ENCODE assay signal across 8 mouse cellular contexts in genomic region chr9:56418738-56419239, GRCm38 (mm10). TPM values are rescaled to one million over a fixed set of nuclear protein-coding genes. Genes with fewer than 3 reads are reported as not detected.
DNase-seq lines count a peak whose midpoint lies in the region; ATAC-seq and TF ChIP-seq lines count a peak whose summit lies in the region.

No protein-coding gene starts in this region.

- H3K4me1 ChIP-seq in ES-Bruce4 (ENCODE audit: control insufficient read depth, insufficient read depth, low read length), result peaks cover 3% of the 10 kb centered on the region
- H3K4me1 ChIP-seq in forebrain, embryonic 13.5 days, result peaks cover 40% of the 10 kb centered on the region
- H3K4me1 ChIP-seq in lung, embryonic 15.5 days, result peaks cover 43% of the 10 kb centered on the region
- H3K4me1 ChIP-seq in olfactory bulb, adult 2 months (ENCODE audit: control insufficient read depth, insufficient read depth, low read length), result peaks cover 7% of the 10 kb centered on the region

- no peaks in the 10 kb centered on the region for H3K36me3 ChIP-seq in ES-Bruce4 (ENCODE audit: control insufficient read depth, insufficient read depth, low read length, poor library complexity, severe bottlenecking)
- no peaks in the 10 kb centered on the region for H3K36me3 ChIP-seq in forebrain, embryonic 13.5 days (ENCODE audit: poor library complexity, severe bottlenecking)
- no peaks in the 10 kb centered on the region for H3K36me3 ChIP-seq in lung, embryonic 15.5 days

- WGBS in forebrain, embryonic 13.5 days, result 0% methylated on average over 11 of the region's 11 CpGs
- under 1% methylated on average over 11 of the region's 11 CpGs for WGBS in lung, embryonic 15.5 days
- WGBS in olfactory bulb, adult 2 months, result 1% methylated on average over 11 of the region's 11 CpGs

- peak overlapping the region; percentile 80 for H3K4me2 ChIP-seq in forebrain, embryonic 13.5 days
- H3K4me2 ChIP-seq in lung, embryonic 15.5 days, result peak overlapping the region; percentile 65

- H3K9me3 ChIP-seq in ES-Bruce4 (replicated peaks; ENCODE audit: control insufficient read depth, insufficient read depth, low read length, poor library complexity, severe bottlenecking), result no peaks in the 10 kb centered on the region
- no peaks in the 10 kb centered on the region for H3K9me3 ChIP-seq in forebrain, embryonic 13.5 days (replicated peaks)
- no peaks in the 10 kb centered on the region for H3K9me3 ChIP-seq in lung, embryonic 15.5 days

- TF ChIP-seq EP300 in ES-Bruce4 (IDR thresholded peaks at IDR 0.05; ENCODE audit: insufficient read depth, low read depth, low read length), result no peak

- DNase-seq in c-Kit-positive CD71-positive TER-119-negative erythroid progenitor cells, embryonic 14.5 days (ENCODE audit: low read depth), result peak; percentile 70
- peak; percentile 84 for DNase-seq in heart, postnatal 4 days
- DNase-seq in layer of hippocampus, adult 9-10 months (ENCODE audit: low spot score), result peak; percentile 65
- DNase-seq in thymus, postnatal 14 days, result peak; percentile 94

- no peak for TF ChIP-seq POLR2A in ES-Bruce4 (IDR thresholded peaks at IDR 0.05; ENCODE audit: insufficient read depth, low read length)
- peak; percentile 74 for TF ChIP-seq POLR2A in olfactory bulb, adult 2 months (IDR thresholded peaks at IDR 0.05; ENCODE audit: insufficient read depth, low read depth, low read length)

- ATAC-seq in forebrain, embryonic 13.5 days, result peak; percentile 54
- peak; percentile 28 for ATAC-seq in lung, embryonic 15.5 days (ENCODE audit: borderline replicate concordance, extremely low read depth, low FRiP score, low TSS enrichment)

- peak overlapping the region; percentile 72 for H3K4me3 ChIP-seq in ES-Bruce4 (ENCODE audit: low read depth, low read length)
- peak overlapping the region; percentile 73 for H3K4me3 ChIP-seq in forebrain, embryonic 13.5 days
- peak overlapping the region; percentile 91 for H3K4me3 ChIP-seq in lung, embryonic 15.5 days
- peak overlapping the region; percentile 65 for H3K4me3 ChIP-seq in olfactory bulb, adult 2 months (ENCODE audit: insufficient read depth, low read depth, low read length)

- TF ChIP-seq CTCF in ES-Bruce4 (IDR thresholded peaks at IDR 0.05; ENCODE audit: low read depth, low read length), result no peak
- TF ChIP-seq CTCF in olfactory bulb, adult 2 months (IDR thresholded peaks at IDR 0.05; ENCODE audit: insufficient read depth, low read depth, low read length), result no peak

- H3K27ac ChIP-seq in ES-Bruce4 (ENCODE audit: insufficient read depth, low read length), result peak overlapping the region; percentile 30; the same call in 1 of the 2 replicates
- H3K27ac ChIP-seq in forebrain, embryonic 13.5 days, result peak overlapping the region; percentile 94
- peak overlapping the region; percentile 96 for H3K27ac ChIP-seq in lung, embryonic 15.5 days
- H3K27ac ChIP-seq in olfactory bulb, adult 2 months (ENCODE audit: insufficient read depth, low read depth, low read length), result peak overlapping the region; percentile 95

- H3K9ac ChIP-seq in ES-Bruce4 (ENCODE audit: low read depth, poor library complexity, severe bottlenecking), result peak overlapping the region; percentile 41
- H3K9ac ChIP-seq in forebrain, embryonic 13.5 days, result peak overlapping the region; percentile 78
- H3K9ac ChIP-seq in lung, embryonic 15.5 days, result peak overlapping the region; percentile 65

- H3K27me3 ChIP-seq in ES-Bruce4 (ENCODE audit: control insufficient read depth, insufficient read depth, low read length, poor library complexity, severe bottlenecking), result no peaks in the 10 kb centered on the region
- no peaks in the 10 kb centered on the region for H3K27me3 ChIP-seq in forebrain, embryonic 13.5 days
- H3K27me3 ChIP-seq in lung, embryonic 15.5 days, result no peaks in the 10 kb centered on the region

RNA-seq across cellular contexts. Expression of gene Hmg20a, which starts 0.4 kb away (rescaled TPM):
- polyA plus RNA-seq in ES-Bruce4 (2011; ENCODE audit: insufficient read depth, insufficient read length, low read depth, missing spikeins), result 40.7 and 43.5 TPM in 2 replicates
- polyA plus RNA-seq in forebrain, embryonic 13.5 days (2015; fragmentation: Nextera tagmentation; extraction: Ambion mirVana), result 72.3 and 80.2 TPM in 2 replicates
- 10 to 100 TPM; 39.6 to 43.0 TPM for total RNA-seq in heart, postnatal 4 days (2021)
- polyA plus RNA-seq in lung, embryonic 15.5 days (2015; fragmentation: Nextera tagmentation; extraction: Ambion mirVana), result 53.9 and 59.9 TPM in 2 replicates
- 138 TPM in 1 of 2 replicates, not detected in the other for polyA plus RNA-seq in olfactory bulb, adult 2 months (2012; ENCODE audit: insufficient read depth, insufficient read length, low replicate concordance, missing spikeins)

RNA-seq across cellular contexts. Expression of gene Peak1, which starts 0.9 kb away (rescaled TPM):
- 26.3 and 30.8 TPM in 2 replicates for polyA plus RNA-seq in ES-Bruce4 (2011; ENCODE audit: insufficient read depth, insufficient read length, low read depth, missing spikeins)
- 2.9 and 3.3 TPM in 2 replicates for polyA plus RNA-seq in forebrain, embryonic 13.5 days (2015; fragmentation: Nextera tagmentation; extraction: Ambion mirVana)
- 10 to 100 TPM; 49.2 to 55.0 TPM for total RNA-seq in heart, postnatal 4 days (2021)
- polyA plus RNA-seq in lung, embryonic 15.5 days (2015; fragmentation: Nextera tagmentation; extraction: Ambion mirVana), result 22.1 and 28.7 TPM in 2 replicates
- not detected in 2 replicates for polyA plus RNA-seq in olfactory bulb, adult 2 months (2012; ENCODE audit: insufficient read depth, insufficient read length, low replicate concordance, missing spikeins)

Comparison
In these comparisons a context has a peak if more than half of its experiments do, and no peak if none do; other contexts are left out.
1. Peak in every context shown above with its lines: DNase-seq, ATAC-seq, H3K4me3 ChIP-seq and H3K27ac ChIP-seq.
2. H3K27ac ChIP-seq: peak in every context shown above with its lines; median percentile 96 in lung, embryonic 15.5 days; 95 in olfactory bulb, adult 2 months; 94 in forebrain, embryonic 13.5 days; 30 in ES-Bruce4.